Mouse (Mus musculus) lung, postnatal 0 days (tissue): Measurements from ENCODE around the gene E2f7.
A peak's percentile ranks its signal among the peaks of the same experiment; 100 is the strongest.

ENCODE experiments used
- CTCF ChIP-seq: IDR thresholded peaks from 2 replicates; pipeline ENCODE4 v1.5.1; 2016; ENCODE audit warnings: antibody characterized with exemption, mild to moderate bottlenecking
- EP300 ChIP-seq: IDR thresholded peaks from 2 replicates; pipeline ENCODE4 v1.6.1; 2016; ENCODE audit warnings: antibody characterized with exemption, mild to moderate bottlenecking, control low read depth

GRCm38 (mm10) chr10:110794564-110795205 is 49.4 kb downstream of the E2f7 start:
- TF ChIP-seq CTCF (peak; percentile 95), EP300 (0 out of 2 replicates have a peak, but pooled peaks have one; percentile 14)
